Mouse (Mus musculus) B cell, adult 2 months (primary cell): Measurements from ENCODE around the gene Prrg2.

Experiments
- DNase-seq, 2 experiments: peaks; one replicate each; pipeline ENCODE4 v3.0.0; 2022

The Prrg2 gene

DNA sequence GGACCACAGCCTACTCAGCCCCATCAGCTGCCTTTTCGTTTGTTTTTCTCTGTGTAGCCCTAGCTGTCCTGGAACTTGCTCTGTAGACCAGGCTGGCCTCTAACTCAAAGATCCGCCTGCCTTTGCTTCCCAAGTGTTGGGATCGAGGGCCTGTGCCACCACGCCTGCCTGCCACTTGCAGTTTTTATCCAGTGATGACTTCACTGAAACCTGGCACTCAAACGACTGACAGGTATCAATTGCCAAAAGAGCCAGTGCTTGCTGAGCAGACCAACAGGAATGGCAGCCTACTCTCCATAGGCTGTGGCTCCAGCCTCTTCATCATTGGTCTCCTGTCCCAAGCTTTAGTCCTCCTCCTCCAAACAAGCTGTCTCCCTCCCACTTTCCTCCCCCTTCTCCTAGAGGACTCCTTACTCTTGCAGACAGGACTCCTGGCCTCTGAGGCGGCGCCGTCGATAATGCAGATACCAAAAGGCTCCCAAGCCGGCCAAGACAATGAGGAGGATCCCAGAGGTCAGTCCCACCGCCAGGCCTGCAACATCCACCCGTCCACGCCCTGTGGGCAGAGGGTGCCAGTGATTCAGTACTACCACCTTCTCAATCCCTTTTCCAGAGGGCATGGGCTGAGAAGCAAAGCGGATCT, 6.0 kb downstream of the Prrg2 start:
- DNase-seq: no peak

DNA sequence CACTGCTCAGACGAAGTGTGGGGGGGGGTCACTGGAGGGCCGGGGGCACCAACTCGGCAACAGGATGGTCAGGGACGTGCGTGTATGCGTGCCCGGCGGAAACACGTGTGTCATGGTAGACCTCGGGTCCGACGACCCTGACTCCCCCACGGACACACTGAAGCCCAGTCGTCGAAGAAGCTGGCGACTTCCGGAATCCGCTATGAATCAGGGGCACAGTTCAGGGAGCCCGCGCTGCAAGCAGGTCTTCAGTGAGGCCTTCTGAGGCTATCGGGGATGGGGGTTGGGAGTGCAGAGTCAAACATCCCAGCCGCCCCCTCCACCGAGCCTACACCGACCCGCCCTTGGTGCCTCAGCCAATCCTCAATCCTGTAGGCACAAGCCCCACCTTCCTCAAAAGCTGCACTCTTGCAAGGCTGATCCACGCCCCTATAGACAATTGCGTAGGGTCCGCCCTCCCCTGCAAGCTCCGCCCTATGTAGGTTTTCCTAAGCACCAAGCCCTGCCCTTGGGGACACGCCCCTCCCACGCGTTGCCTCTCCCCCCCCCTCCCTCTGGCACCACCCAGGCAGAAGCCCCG, 8.5 kb downstream of the Prrg2 start:
- peak; percentile 91 to 95 for DNase-seq

DNA sequence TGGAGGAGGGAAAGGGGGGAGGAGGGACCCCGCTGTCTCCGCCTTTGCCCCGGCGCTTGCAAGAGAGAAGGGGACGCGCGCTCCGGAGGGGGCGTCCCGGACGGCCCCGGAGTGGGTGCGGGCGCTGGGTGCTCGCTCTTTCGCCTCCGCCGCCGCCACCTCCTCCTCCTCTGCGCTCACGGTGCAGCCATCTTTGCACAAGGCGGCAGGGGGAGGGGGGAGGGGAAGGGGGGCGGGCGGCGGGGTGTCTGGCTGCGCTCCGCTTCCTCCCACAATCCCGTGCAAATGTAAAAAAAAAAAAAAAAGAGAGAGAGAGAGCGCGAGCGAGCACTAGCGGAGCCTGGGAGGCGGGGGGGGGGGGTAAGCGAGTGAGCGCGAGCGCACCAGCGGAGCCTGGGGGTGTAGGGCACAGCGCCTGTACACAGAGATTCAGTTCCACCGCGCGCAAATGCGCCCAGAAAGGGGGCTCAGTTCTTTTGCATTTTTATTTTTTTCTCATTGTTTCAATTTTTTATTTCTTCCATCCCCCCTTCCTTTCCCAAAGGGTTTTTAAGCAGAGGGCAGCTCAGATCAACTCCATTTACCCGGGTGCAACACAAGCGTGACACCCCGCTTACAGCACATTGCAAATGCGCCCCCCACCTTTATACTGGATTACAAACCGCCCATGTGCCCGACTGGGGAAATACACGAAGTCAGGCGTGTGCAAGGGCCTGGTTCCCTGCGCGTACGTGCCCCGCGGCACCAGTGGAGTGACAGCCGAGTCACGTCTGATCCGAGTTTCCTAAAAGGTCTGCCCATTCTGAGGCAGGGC, 9.2 kb downstream of the Prrg2 start:
- DNase-seq: peak; percentile 66 to 74

DNA sequence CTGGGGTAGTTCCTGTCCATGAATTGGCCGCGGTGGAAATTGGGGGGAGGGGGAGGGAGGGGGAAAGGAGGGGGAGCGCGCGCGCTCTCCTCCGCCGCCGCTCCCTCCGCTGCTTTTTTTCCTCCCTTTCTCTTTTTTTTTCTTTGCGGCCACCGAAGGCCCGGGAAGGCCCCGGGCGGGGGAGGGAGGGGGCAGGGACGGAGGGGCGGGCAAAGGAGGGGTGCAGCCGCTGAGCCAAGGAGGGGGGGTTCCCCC, 9.7 kb downstream of the Prrg2 start, which contains the start of gene Prr12:
Gene Prr12, minus strand, starts transcription at position 20 of the 255 bp plus-strand sequence.
- no peak for DNase-seq

DNA sequence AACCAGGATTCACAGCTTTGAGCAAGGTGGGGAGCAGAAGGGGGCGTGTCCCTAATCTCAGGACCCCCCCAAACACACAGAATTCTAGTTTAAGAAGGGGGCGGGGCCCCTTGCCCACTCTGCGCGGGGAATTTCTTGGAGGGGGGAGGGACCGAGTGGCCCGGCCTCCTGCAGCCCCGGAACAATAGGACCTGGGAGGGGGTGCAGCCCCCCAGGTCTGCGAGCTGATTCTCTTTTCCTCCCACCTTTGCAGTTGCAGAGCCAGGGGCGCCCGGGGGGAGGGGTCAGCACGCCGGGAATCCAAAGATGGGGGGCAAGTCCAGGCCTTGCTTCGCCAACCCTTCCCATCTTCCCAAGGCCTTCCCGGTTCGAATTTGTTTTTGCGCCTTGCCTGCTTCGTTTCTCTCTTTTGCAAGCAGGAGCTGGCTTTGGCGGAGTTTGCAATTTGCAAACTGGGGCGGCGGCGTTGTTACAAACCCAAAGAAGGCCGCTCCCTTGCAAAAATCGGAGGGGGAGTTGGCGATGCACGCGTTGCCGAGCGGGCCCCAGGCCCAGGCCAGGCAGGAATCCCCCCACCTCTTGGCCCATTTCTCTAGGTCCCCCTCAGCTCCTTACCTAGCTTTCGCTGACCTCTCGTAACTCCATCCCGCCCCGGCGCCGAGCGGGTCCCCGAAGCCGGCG, 10.2 kb downstream of the Prrg2 start:
- peak; percentile 28 to 46 for DNase-seq

DNA sequence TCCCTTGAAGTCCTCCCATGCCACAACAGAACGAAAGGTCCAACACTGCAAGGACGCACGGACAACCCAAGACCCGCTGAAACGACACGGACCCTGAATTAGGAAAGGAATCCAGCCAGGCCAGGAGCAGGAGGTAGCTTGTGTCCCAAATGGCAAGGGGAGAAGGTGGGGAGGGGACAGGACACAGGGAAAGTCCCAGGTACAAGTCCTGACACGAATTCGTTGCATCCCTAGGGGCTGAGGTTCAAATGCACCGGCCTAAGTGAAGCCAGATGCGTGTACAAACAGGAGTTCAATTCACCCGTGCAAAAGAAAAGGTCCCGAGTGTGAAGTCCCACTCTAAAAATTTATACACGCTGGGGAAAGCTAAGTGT, 10.9 kb downstream of the Prrg2 start:
- DNase-seq: no peak

DNA sequence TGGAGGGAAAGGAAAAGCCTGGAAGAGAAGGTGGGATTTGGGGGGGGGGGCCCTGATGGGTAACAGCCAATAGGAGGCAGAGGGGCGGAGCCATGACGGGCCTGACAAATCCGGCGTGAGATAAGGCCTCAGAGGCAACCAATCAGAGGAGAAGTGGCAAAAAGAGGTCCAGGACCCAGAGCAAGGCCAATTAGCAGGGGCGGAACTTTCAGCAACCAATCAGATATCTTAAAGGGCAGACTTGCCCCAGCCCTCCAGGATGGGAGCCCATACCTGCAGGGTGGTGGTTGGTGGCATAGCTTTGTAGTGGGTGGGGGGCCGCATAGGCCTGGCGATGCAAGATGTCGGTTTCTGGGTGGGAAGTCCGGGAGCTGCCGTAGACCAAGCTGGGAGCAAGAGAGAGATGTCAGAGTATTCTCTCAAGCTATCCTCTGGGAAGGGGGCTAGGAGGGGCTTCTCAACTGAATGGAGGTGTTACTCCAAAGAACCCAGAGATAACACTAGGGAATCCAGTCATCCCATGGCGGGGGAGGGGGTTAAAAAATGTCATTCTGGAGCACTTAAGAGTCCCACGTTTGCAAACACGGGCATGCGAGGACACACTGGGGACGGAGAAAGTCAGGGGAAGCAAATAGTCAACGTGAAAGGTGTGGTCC, 11.4 kb downstream of the Prrg2 start:
- DNase-seq: peak; percentile 35 to 47

DNA sequence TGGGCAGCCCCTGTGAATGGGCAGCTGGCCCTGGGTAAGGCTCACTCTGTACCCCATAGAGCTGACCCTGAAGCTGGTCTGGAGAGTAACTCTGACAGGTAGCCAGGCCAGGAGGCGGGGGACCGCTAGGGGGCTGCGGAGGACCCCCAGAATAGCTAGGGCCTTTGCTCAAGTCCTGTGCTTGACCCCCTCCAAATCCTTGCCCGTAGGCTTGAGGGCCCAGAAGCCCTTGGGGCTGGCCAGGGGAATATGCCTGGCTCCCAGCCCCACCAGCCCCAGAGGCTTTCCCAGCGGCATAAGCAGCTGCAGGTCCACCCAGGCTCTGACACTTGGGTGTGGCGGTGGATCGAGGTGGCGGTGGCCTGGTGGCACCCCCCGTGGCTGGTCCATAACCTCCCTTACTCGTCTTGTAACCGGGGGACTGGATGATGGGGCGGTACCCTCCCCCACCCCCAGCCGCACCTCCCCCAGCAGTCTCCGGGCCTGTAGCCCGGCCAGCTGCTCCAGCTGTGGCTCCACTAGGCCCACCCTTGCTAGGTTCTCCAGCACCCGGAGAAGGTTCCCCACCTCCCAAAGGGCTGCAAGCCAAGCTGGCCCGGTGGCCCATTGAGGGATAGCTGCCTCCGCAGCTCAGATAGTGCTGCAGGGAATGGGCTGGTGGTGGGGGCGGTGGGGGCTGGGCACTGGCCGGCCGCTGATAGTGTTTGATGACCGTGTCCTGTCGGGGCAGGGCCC, 13.4 kb downstream of the Prrg2 start:
- no peak for DNase-seq

DNA sequence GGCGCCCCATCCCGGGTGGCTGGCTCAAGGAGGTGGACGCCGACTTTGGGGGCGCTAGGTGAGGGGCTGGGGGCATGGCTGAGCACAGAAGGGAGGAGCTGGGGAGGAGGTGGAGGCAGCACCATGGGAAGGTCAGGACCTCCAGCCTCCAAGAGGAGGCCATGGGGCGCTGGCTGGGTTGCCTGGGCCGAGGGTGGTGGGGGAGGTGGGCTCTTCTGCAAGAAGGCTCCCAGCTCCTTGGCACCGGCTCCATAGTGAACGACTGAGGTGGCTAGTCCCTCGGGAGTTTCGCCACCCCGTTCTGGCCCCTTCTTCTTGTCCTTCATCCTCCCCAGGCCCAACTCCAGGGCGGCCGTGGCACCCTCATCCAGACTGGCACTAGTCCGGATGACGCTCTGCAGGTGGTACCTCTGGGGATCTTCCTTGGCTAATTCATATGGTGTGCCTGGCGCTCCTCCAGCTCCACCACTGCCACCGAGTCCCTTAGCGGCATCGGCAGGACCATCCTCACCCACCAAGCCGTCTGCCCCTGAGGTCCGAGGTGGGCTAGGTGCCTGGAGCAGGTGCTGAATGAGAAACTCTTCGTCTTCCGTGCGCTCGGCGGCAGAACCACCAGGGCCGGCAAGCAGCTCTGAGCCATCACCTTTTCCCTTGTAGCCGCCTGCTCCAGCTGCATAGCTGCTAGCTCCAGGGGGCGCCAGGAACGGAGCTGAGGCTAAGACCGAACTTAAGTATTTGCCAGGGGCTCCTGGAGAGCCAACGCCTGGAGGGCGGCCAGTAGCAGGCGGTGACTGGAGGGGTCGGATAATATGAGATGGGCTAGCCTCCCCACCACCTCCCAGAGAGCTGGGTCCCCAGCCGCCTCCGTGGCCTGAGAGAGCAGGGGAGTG, 14.2 kb downstream of the Prrg2 start:
- no peak for DNase-seq

DNA sequence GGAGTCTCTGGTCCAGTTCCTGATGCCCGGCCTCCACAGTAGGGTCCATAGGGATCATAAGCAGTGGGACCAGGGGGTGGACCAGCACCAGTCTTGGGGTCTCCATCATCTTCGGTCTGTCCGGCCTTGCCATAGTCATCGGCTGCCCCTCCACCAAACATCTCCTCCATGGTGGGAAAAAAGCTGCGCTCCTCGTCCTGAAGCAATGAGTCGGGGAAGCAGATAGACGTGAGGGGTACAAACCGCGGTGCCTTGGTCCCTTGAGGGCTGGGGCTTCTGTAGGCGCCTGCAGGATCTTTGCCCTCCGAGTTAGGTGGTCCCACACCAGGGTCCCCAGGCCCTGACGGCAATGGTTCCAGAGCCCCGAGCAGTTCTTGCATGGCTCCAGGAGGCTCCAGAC, 15.0 kb downstream of the Prrg2 start:
- DNase-seq: no peak

DNA sequence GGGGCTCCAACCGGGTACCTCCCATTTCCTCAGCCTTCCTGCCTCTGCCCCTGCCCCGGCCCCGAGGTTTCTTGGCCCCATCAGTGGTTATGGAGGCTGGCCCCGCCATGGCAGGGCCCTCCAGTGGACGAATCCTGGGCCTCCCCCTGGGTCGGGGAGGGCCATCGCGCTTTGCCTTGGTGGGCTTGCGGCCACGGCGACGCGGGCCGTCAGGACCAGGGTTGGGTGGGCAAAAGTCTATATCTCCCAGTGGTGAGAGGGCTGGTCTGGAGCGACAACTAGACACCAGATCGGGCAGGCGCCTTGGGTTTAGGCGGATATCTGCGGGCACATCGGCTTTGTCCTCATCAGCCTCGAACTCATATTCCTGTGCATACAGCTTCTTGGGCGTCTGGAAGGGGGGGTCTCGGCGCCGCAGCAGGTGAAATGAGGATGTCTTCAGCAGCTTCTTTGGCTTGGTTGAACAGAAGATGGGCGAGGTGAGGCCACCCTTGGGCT, 15.6 kb downstream of the Prrg2 start:
- no peak for DNase-seq

DNA sequence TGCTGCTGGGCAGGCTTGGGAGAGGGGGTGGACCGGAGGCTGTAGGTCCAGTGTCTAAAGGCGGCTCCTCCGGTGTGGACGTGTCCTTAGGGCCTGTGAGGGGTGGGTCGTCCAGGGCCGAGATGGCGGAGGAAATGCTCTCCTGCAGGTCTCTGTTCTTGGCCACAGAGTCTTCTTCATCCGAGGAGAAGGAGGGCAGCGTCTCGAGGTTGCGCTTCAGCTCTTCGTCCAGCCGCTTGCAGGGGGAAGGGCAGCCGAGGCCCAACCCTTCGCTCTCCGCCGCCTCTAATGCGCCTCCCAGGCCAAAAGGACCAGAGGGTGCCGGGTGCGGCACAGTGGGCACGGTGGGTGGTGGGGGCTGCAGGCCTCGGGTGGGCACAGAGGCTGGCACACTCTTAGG, 16.7 kb downstream of the Prrg2 start:
- DNase-seq: no peak

DNA sequence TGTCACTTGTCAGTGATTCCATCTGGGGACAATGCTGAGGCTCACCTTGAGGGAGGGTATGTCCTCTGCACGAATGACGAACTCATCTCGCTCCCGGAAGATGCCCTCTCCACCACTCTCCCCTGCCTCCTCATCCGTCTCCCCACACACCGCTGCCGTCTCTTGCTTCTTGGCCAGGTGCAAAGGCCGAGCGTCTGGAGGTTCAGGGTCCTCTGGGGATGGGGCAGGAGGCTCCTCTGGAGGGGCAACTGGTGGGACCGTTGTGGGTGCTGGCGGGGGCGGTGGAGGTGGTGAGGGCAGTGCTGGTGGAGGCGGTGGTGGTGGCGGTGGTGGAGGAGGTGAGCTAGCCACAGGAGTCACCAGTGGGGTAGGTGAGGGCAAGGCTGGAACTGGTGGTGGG, 19.2 kb downstream of the Prrg2 start:
- no peak for DNase-seq

DNA sequence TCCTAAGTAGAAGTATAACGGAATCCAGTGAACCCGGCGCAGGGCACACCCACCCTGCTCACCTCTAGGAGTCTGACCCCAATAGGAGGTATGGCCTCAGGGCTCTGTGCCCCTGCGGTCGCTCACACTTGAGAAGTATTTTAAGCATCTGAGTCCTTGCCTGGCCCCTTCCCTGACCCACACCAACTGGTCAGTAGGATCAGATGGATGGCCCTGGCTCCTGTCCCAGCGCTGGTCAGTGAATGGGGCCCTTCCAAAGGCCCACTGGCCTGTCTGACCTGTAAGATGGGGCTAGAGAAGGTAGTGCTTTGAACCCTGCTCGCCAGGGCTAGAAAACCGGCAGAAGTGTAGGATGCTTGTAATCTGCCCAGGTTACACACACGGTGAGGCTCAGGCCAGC, 21.6 kb downstream of the Prrg2 start:
- no peak for DNase-seq

DNA sequence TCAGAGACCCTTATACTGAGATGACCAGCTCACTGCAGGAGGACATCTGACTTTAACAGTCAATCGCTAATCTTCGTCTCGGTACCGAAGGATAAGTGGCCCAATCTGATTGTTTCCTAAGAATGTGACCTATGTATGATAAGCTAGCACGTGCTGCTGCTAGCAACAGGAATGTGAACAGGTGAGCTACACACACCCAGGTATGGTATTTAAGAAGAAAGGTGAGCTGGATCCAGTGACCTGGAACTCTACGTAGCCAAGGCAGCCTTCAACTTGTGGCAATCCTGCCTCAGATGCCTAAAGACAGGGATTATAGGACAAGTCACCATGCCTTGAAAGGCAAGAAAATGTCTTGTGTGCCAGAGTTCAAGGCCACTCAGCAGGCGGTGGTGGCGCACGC, 24.1 kb downstream of the Prrg2 start:
- no peak for DNase-seq

DNA sequence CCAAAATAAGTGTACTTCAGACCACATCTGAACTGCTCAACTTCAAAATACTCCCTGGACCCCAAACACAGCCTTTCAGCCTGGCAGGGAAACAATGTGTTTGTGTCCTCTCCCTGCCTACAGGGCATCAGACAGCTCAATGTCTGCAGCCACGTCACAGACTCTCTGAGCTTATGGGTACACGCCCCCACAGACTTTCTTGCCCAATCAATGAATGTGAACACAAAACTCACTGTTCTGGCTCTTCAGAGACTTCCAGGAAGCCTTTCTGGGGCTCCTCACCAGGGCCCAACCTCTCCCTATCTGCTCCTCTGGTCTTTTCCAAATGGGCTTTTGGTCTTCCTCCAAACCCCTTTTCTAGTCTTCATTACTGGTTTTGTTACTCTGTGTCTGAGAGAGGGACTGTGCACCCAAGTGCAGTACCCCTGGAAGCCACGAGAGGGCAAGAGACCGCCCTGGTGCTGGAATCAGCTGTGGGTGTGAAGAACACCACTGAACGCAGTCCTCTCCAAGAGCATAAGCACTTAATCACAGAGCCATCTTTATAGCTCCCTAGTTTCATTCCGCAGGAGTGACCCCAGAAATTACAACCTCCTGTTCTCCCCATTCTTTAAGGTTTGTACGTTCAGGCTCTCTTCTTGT, 24.6 kb downstream of the Prrg2 start:
- DNase-seq: peak; percentile 81 to 83

DNA sequence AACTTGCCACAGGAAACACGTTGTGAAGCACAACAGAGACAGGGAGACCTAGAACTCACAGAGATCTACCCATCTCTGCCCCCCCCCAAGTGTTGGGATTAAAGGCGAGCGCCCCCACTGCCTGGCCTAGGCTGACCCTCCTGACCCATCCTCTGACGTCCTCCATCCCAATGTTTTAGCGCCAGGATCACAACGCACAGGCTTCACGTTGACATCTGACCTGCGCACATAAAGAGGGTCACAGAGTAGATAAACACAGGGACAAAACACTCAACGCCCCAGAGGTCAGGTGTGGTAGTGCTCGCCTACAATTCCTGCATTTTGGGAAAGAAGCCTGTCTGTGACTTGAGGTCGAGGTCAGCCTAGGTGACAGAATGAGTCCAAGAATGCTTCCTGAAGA, 25.8 kb downstream of the Prrg2 start:
- DNase-seq: no peak

DNA sequence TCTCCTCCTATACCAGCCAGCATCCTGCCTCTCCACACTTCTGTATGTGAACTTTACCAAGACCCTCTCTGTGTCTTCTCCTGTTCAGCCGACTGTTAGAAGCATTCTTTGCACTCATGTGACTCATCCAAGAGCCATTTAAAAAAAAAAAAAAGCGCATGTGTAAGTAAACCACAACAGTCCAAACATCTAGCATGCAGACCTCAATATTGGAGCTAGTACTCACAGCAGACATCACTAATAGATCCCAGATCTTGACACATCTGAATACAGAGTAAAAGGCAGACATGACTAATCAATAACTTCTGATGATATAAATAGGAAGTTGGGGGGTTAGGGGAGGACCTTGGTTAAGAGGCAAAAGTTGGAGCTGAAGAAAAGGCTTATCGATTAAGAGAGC, 26.8 kb downstream of the Prrg2 start:
- DNase-seq: no peak

DNA sequence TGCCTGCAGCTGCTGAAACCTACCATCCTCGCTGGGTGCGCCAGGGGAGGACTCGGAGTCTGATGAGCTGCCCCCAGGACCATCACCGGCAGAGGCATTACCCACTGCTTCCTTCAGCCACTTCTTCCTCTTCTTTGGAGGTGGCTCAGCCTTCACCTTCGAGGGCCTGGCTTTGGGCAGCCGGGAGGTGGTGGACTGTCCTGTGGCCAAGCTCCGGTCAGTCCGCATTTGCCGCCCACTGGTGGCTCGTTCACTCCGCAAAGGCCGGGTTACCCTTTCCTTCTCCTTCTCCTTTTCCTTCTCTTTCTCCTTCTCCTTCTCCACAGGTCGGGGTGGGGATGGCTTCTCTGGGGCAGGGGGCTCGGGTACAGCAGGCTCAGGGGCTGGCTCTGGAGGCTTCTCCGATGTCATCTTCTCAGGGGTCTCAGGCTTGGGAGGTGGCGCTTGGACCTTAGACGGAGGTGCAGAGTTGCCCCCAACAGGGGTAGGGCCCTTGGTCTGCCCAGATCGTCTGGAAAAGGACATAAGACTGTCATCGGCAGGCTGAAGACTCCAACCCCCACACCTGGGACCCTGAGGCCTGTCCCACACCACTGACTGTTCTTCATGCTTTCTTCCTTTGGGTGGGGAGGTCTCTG, 28.6 kb downstream of the Prrg2 start:
- no peak for DNase-seq

DNA sequence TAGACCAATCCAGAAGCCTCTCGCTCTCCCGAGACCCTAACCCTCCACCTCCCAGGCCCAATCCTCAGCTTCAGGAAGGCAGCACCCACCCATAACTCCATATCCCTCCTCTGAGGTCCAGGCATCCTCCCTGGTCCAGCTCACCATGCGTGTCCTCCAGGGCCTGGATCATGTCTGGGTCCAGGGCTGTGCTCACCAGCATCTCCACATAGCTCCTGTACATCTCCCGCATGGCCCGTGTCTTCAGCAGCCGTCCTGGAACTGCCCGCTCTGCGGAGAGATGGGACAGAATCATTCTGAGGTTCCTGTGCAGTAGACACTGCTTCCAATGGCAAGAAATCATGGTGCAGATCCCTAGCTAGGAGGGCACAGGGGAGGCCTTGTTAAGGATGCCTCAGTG, 31.6 kb downstream of the Prrg2 start:
- DNase-seq: no peak
